Mouse (Mus musculus) lung, embryonic 16.5 days (tissue): ENCODE measurements around the gene Fgfr2. TPM values are rescaled to one million over a fixed set of nuclear protein-coding genes. Genes with fewer than 3 reads are reported as not detected.

Experiments used
- ATAC-seq: fragments of 200-750 bp; cut with Nextera tagmentation; 2 replicates; pipeline ENCODE4 v1.8.0; 2017; ENCODE audit warnings: low read depth, mild to moderate bottlenecking, moderate library complexity
- H3K27ac ChIP-seq: fragments of 300-500 bp; sonication (generic); 2 replicates; pipeline ENCODE4 v1.5.1; 2014; ENCODE audit warnings: mild to moderate bottlenecking, control low read depth, low read length
- H3K27me3 ChIP-seq: fragments of 300-500 bp; sonication (generic); 2 replicates; pipeline ENCODE4 v1.6.1; 2014; ENCODE audit warnings: low read depth, low read length, mixed read lengths; ENCODE audit not compliant: control insufficient read depth, insufficient read depth
- H3K36me3 ChIP-seq: fragments of 300-500 bp; sonication (generic); 2 replicates; pipeline ENCODE4 v1.6.1; 2014; ENCODE audit warnings: low read length; ENCODE audit not compliant: control insufficient read depth, insufficient read depth
- H3K4me1 ChIP-seq: fragments of 300-500 bp; sonication (generic); replicated peaks from 2 replicates; pipeline ENCODE4 v1.6.1; 2014; ENCODE audit warnings: low read length, mixed read lengths; ENCODE audit not compliant: control insufficient read depth, insufficient read depth
- H3K4me2 ChIP-seq: fragments of 300-500 bp; sonication (generic); 2 replicates; pipeline ENCODE4 v1.6.1; 2014; ENCODE audit warnings: low read depth, low read length, control low read depth
- H3K4me3 ChIP-seq: fragments of 300-500 bp; sonication (generic); 2 replicates; pipeline ENCODE4 v1.5.1; 2014; ENCODE audit warnings: mild to moderate bottlenecking, low read length, control low read depth
- H3K9ac ChIP-seq: fragments of 300-500 bp; sonication (generic); 2 replicates; pipeline ENCODE4 v1.6.1; 2014; ENCODE audit warnings: low read length, control low read depth
- H3K9me3 ChIP-seq: fragments of 300-500 bp; sonication (generic); 2 replicates; pipeline ENCODE4 v1.6.1; 2016; ENCODE audit warnings: low read length; ENCODE audit not compliant: control insufficient read depth
- WGBS: fragments of 180-500 bp; shearing (Covaris S2); extraction: QIAGEN DNeasy Blood & Tissue Kit; methylation state at CpG from one replicate; pipeline ENCODE4 v1.1.7; 2014; 5-methylcytosine and 5-hydroxymethylcytosine counted together
- polyA plus RNA-seq: library from polyadenylated mRNA; unstranded; fragments of >200 nt; fragmentation: Nextera tagmentation; extraction: Ambion mirVana; gene quantifications from 2 replicates; pipeline ENCODE4 v1.2.1, GENCODE M21; 2015

Gene Fgfr2
- polyA plus RNA-seq, 1 experiment from 2014 or later = 175 TPM

- no peak; the same call in 1 of the 2 replicates for ATAC-seq
- Histone ChIP-seq H3K27ac (no peak overlapping the region), H3K4me1 (peaks cover 3% of the 10 kb centered on the region; the same call in 1 of the 2 replicates), H3K9me3 (no peaks in the 10 kb centered on the region), H3K9ac (no peak overlapping the region), H3K4me2 (no peak overlapping the region), H3K27me3 (no peaks in the 10 kb centered on the region), H3K4me3 (no peak overlapping the region), H3K36me3 (no peaks in the 10 kb centered on the region)
- WGBS = 73% methylated on average over 8 of the region's 8 CpGs
Measured at GRCm38 (mm10) chr7:130796786-130797185, 2326.4 kb downstream of the Fgfr2 start.

DNA sequence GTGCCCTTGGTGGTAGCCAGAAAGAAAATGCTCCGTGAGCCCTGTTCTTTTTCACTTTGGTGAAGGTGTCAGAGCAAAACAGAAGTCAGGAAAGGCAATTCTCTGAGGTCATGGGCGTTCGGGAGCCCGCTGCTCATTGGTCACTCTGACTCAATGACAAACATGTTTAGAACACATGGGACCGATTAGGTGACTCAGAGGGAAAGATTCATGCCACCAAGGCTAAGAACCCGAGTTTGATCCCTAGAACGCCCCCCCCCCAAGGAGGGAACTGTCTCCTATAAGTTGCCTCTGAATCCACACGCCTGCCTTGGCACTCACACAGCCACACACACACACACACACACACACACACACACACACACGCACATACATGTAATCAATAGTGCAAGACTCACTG is 2329.5 kb downstream of the Fgfr2 start:
- 76% methylated on average over 9 of the region's 9 CpGs for WGBS
- Histone ChIP-seq H3K27me3 (no peaks in the 10 kb centered on the region), H3K4me2 (no peak overlapping the region), H3K9ac (no peak overlapping the region), H3K27ac (no peak overlapping the region), H3K36me3 (no peaks in the 10 kb centered on the region), H3K4me3 (no peak overlapping the region), H3K9me3 (no peaks in the 10 kb centered on the region), H3K4me1 (no peaks in the 10 kb centered on the region; the same call in 1 of the 2 replicates)
- ATAC-seq = no peak

- WGBS = 76% methylated on average over 7 of the region's 7 CpGs
- no peak overlapping the region for H3K4me3 ChIP-seq
- H3K4me2 ChIP-seq = no peak overlapping the region
- no peak overlapping the region for H3K9ac ChIP-seq
- H3K27ac ChIP-seq = no peak overlapping the region
- H3K9me3 ChIP-seq = no peaks in the 10 kb centered on the region
- no peak for ATAC-seq
- peaks cover 9% of the 10 kb centered on the region for H3K4me1 ChIP-seq
- H3K27me3 ChIP-seq = no peaks in the 10 kb centered on the region
- H3K36me3 ChIP-seq = no peaks in the 10 kb centered on the region
Measured at GRCm38 (mm10) chr7:130789456-130789855, 2333.7 kb downstream of the Fgfr2 start.

- Histone ChIP-seq H3K27ac (no peak overlapping the region), H3K4me2 (no peak overlapping the region), H3K27me3 (no peaks in the 10 kb centered on the region), H3K4me3 (no peak overlapping the region), H3K9me3 (no peaks in the 10 kb centered on the region), H3K36me3 (no peaks in the 10 kb centered on the region), H3K9ac (no peak overlapping the region), H3K4me1 (peaks cover 9% of the 10 kb centered on the region)
- 84% methylated on average over 3 of the region's 3 CpGs for WGBS
- ATAC-seq = no peak
Measured at GRCm38 (mm10) chr7:130788950-130789349, 2334.2 kb downstream of the Fgfr2 start.

DNA sequence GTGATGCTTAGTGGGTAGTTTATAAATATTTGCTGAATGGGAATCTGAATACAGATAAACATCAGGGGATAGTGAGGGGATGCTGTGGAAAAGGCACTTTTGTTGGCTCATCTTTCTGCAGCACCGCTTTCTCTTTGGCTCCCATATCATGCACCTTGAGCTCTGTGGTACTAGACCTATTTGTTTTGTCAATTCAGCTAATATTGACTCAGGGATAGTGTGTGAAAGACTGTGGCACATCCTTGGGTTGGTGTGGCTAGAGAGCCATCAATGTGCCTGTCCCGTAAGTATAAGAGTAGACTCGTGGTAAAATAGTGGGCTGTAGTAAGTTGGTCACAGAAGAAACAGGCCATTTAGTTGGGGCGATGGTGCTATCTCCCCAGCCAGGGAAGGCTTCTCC is 2335.6 kb downstream of the Fgfr2 start:
- no peak overlapping the region for H3K4me3 ChIP-seq
- H3K36me3 ChIP-seq = no peaks in the 10 kb centered on the region
- peaks cover 9% of the 10 kb centered on the region for H3K4me1 ChIP-seq
- no peak overlapping the region for H3K27ac ChIP-seq
- no peak overlapping the region for H3K9ac ChIP-seq
- WGBS = 81% methylated on average over 4 of the region's 4 CpGs
- H3K9me3 ChIP-seq = no peaks in the 10 kb centered on the region
- no peak overlapping the region for H3K4me2 ChIP-seq
- no peak for ATAC-seq
- H3K27me3 ChIP-seq = no peaks in the 10 kb centered on the region

- WGBS = 63% methylated on average over 5 of the region's 5 CpGs
- Histone ChIP-seq H3K9me3 (no peaks in the 10 kb centered on the region), H3K4me2 (no peak overlapping the region), H3K4me1 (peaks cover 9% of the 10 kb centered on the region), H3K4me3 (no peak overlapping the region), H3K27me3 (no peaks in the 10 kb centered on the region), H3K27ac (no peak overlapping the region), H3K36me3 (no peaks in the 10 kb centered on the region), H3K9ac (no peak overlapping the region)
- no peak for ATAC-seq
Measured at GRCm38 (mm10) chr7:130786708-130787107, 2336.4 kb downstream of the Fgfr2 start.

GRCm38 (mm10) chr7:130785923-130786575 is 2337.1 kb downstream of the Fgfr2 start:
- Histone ChIP-seq H3K27me3 (no peaks in the 10 kb centered on the region), H3K27ac (peak overlapping the region; percentile 65), H3K36me3 (no peaks in the 10 kb centered on the region), H3K4me2 (no peak overlapping the region), H3K4me3 (no peak overlapping the region), H3K9ac (no peak overlapping the region), H3K4me1 (peaks cover 9% of the 10 kb centered on the region), H3K9me3 (no peaks in the 10 kb centered on the region)
- 45% methylated on average over 12 of the region's 12 CpGs for WGBS
- peak; percentile 82 for ATAC-seq

- H3K9me3 ChIP-seq = no peaks in the 10 kb centered on the region
- H3K36me3 ChIP-seq = no peaks in the 10 kb centered on the region
- H3K4me2 ChIP-seq = no peak overlapping the region
- H3K27me3 ChIP-seq = no peaks in the 10 kb centered on the region
- WGBS = 62% methylated on average over 5 of the region's 5 CpGs
- H3K27ac ChIP-seq = no peak overlapping the region
- H3K9ac ChIP-seq = no peak overlapping the region
- H3K4me1 ChIP-seq = peaks cover 9% of the 10 kb centered on the region
- no peak for ATAC-seq
- H3K4me3 ChIP-seq = no peak overlapping the region
Measured at GRCm38 (mm10) chr7:130782501-130783050, 2340.6 kb downstream of the Fgfr2 start.

DNA sequence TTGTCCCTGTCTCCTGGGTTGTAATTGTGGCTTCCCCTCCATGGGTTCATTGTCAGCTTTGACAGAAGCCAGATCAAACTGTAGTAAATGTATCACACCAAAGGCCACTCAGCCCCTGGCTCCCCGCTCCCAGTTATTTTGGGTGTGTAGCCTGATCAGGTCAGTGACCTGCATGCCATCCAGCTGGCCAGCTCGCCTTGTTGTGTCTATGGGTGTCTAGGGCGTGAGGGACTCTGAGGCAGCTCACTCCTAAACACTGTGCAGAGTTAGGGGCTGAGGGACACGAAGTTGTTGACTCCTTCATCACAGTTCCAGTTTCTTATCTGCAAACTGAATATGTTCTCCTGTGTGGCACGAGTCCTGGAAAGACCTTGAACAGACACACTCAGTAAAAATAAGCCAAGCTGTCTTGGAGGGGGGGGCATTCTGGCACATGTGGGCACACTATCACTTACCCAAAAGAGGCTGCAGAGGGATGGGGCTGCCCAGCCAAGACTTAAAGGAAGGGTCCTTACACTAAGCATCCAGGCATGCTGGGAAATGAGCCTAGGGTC is 2342.2 kb downstream of the Fgfr2 start:
- Histone ChIP-seq H3K36me3 (no peaks in the 10 kb centered on the region), H3K9me3 (no peaks in the 10 kb centered on the region), H3K4me3 (no peak overlapping the region), H3K4me1 (peaks cover under 1% of the 10 kb centered on the region), H3K27ac (no peak overlapping the region), H3K27me3 (no peaks in the 10 kb centered on the region), H3K9ac (no peak overlapping the region), H3K4me2 (no peak overlapping the region)
- 48% methylated on average over 5 of the region's 5 CpGs for WGBS
- ATAC-seq = no peak
